In the genomic region with DNA sequence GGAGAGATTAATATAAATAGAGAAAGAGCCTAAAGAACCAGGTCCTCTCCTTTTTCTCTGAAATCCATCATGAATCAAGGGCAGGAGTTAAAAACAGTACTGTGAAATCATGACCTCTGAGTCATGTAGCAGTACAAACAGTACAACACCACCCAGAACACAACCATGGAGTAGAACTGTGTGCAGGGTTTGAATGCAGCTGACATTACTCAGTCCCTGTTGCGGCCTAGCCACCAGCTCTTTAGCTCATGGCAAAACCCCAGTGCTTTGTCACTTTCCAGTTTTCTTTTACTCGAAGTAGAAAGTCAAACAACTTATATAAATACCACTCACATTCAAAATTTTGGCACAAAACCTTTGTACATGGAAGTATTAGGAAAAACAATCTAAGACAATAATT, we compare ENCODE assay signal across 22 mouse cellular contexts.
DNase-seq lines count a peak whose midpoint lies in the region; ATAC-seq and TF ChIP-seq lines count a peak whose summit lies in the region.
"Had no signal": no experiment of that assay in that cellular context is flagged by ENCODE, and none has a peak within 500 bp of the region (broad histone marks: within the 10 kb centered on the region; RNA-seq: fewer than 3 reads in every experiment).

No protein-coding gene starts in this region.

- intact Hi-C loops in heart, postnatal 25 days (cut with DNase I), result no loop called here

- H3K4me3 ChIP-seq in embryonic fibroblast, embryonic 13.5 days (ENCODE audit: insufficient read depth, low read length), result no peak overlapping the region
- no peak overlapping the region for H3K4me3 ChIP-seq in kidney, embryonic 14.5 days (ENCODE audit: low read length)
- H3K4me3 ChIP-seq: embryonic facial prominence, embryonic 13.5 days; forebrain, embryonic 10.5 days; forebrain, embryonic 15.5 days; heart, embryonic 12.5 days; hindbrain, embryonic 10.5 days; intestine, embryonic 15.5 days; kidney, embryonic 15.5 days had no signal

- H3K9ac ChIP-seq in kidney, embryonic 14.5 days (ENCODE audit: low read depth, low read length), result no peak overlapping the region
- H3K9ac ChIP-seq: embryonic facial prominence, embryonic 13.5 days; forebrain, embryonic 15.5 days; heart, embryonic 12.5 days; hindbrain, embryonic 14.5 days; intestine, embryonic 15.5 days; kidney, embryonic 15.5 days had no signal

- 77% methylated on average over 2 of the region's 2 CpGs for WGBS in kidney, embryonic 14.5 days

- peak overlapping the region; percentile 52; the same call in 1 of the 2 replicates for H3K27ac ChIP-seq in embryonic fibroblast, embryonic 13.5 days (ENCODE audit: insufficient read depth, low read length)
- no peak overlapping the region for H3K27ac ChIP-seq in kidney, embryonic 14.5 days (ENCODE audit: low read depth, low read length)
- H3K27ac ChIP-seq: embryonic facial prominence, embryonic 13.5 days; forebrain, embryonic 10.5 days; forebrain, embryonic 15.5 days; hindbrain, embryonic 10.5 days; hindbrain, embryonic 14.5 days; intestine, embryonic 15.5 days; kidney, embryonic 15.5 days had no signal

- H3K4me2 ChIP-seq in kidney, embryonic 14.5 days (replicated peaks; ENCODE audit: low read depth, low read length), result no peak overlapping the region
- H3K4me2 ChIP-seq: embryonic facial prominence, embryonic 13.5 days; forebrain, embryonic 15.5 days; heart, embryonic 12.5 days; hindbrain, embryonic 14.5 days; intestine, embryonic 15.5 days; kidney, embryonic 15.5 days had no signal

- ATAC-seq in kidney, embryonic 14.5 days (ENCODE audit: low FRiP score, low TSS enrichment), result no peak
- ATAC-seq: activated CD4-positive, CD25-positive, alpha-beta regulatory T cell, adult 4 months; forebrain, embryonic 15.5 days; intestine, embryonic 15.5 days; Patski had no signal

- no peaks in the 10 kb centered on the region for H3K4me1 ChIP-seq in embryonic fibroblast, embryonic 13.5 days (ENCODE audit: control insufficient read depth, insufficient read depth, low read length)
- H3K4me1 ChIP-seq in kidney, embryonic 14.5 days (ENCODE audit: control insufficient read depth, insufficient read depth, low read length), result no peaks in the 10 kb centered on the region
- H3K4me1 ChIP-seq: embryonic facial prominence, embryonic 13.5 days; forebrain, embryonic 10.5 days; forebrain, embryonic 15.5 days; intestine, embryonic 15.5 days; kidney, embryonic 15.5 days had no signal

- no peak for TF ChIP-seq CTCF in embryonic fibroblast, embryonic 13.5 days (IDR thresholded peaks at IDR 0.05; ENCODE audit: borderline replicate concordance, insufficient read depth, low read length)

- no peak for TF ChIP-seq POLR2A in embryonic fibroblast, embryonic 13.5 days (IDR thresholded peaks at IDR 0.05; ENCODE audit: low read depth, low read length)

- H3K9me3 ChIP-seq in kidney, embryonic 14.5 days (ENCODE audit: control insufficient read depth, low read length), result no peaks in the 10 kb centered on the region
- H3K9me3 ChIP-seq: embryonic facial prominence, embryonic 13.5 days; forebrain, embryonic 10.5 days; forebrain, embryonic 15.5 days; heart, embryonic 12.5 days; hindbrain, embryonic 10.5 days; intestine, embryonic 15.5 days; kidney, embryonic 15.5 days had no signal

- no peaks in the 10 kb centered on the region for H3K27me3 ChIP-seq in kidney, embryonic 14.5 days (ENCODE audit: control insufficient read depth, insufficient read depth, low read length)
- H3K27me3 ChIP-seq: embryonic facial prominence, embryonic 13.5 days; forebrain, embryonic 15.5 days; heart, embryonic 12.5 days; intestine, embryonic 15.5 days; kidney, embryonic 15.5 days had no signal

- H3K36me3 ChIP-seq in kidney, embryonic 14.5 days (ENCODE audit: control insufficient read depth, insufficient read depth, low read length), result no peaks in the 10 kb centered on the region
- H3K36me3 ChIP-seq: embryonic facial prominence, embryonic 13.5 days; forebrain, embryonic 10.5 days; forebrain, embryonic 15.5 days; heart, embryonic 12.5 days; hindbrain, embryonic 10.5 days; intestine, embryonic 15.5 days; kidney, embryonic 15.5 days had no signal

- DNase-seq in adrenal gland, adult (ENCODE audit: inconsistent age in 2 of 2, low spot score in 1 of 2), result peak; percentile 40 to 60
- DNase-seq in adrenal gland, adult 18-20 months (ENCODE audit: low spot score in 2 of 2), result no peak
- peak; percentile 55 for DNase-seq in heart, adult 11 months
- no peak for DNase-seq in heart, postnatal 25 days (ENCODE audit: low spot score)
- DNase-seq in 3T3-L1 (ENCODE audit: low read depth, low spot score), result peak; percentile 10
- DNase-seq: cerebellum, adult 11-12 months; cerebellum, adult 9-10 months; cerebellum, postnatal 25 days; gastrocnemius, postnatal 25 days; kidney, adult 18-20 months had no signal

Comparison
In these comparisons a context has a peak if more than half of its experiments do, and no peak if none do; other contexts are left out.
1. DNase-seq: peak in adrenal gland, adult (2 of 2), heart, adult 11 months (single experiment) and 3T3-L1 (single experiment); none in adrenal gland, adult 18-20 months (0 of 2) and heart, postnatal 25 days (single experiment).